Mouse (Mus musculus) cerebellum, postnatal 36 days (tissue): Measurements from ENCODE around the gene Gm20388.
A peak's percentile ranks its signal among the peaks of the same experiment; 100 is the strongest.

Experiments used
- DNase-seq, 2 experiments: peaks; one replicate each; pipeline ENCODE4 v3.0.0; 2021 to 2022; ENCODE audit warnings: mixed read lengths in 2 of 2

Gene Gm20388

DNA sequence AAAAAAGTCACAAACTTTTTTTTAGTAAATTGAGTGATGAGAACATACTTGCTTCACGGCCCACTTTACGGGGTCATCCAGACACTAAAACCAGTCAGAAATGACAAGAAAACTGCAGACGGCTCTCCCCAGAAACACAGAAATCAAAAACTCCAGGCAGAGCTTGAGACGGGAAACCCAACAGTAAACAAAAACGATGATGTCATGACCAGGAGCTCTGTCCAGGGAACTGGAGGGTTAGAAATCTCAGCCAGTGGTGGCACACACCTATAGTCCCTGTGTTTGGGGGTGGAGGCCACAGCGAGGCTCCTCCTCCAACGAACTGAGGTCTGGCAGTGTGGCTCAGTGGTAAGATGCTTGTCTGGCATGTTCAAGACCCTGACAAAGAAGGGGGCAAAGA lies 1291.0 kb downstream of the Gm20388 start:
- no peak for DNase-seq

DNA sequence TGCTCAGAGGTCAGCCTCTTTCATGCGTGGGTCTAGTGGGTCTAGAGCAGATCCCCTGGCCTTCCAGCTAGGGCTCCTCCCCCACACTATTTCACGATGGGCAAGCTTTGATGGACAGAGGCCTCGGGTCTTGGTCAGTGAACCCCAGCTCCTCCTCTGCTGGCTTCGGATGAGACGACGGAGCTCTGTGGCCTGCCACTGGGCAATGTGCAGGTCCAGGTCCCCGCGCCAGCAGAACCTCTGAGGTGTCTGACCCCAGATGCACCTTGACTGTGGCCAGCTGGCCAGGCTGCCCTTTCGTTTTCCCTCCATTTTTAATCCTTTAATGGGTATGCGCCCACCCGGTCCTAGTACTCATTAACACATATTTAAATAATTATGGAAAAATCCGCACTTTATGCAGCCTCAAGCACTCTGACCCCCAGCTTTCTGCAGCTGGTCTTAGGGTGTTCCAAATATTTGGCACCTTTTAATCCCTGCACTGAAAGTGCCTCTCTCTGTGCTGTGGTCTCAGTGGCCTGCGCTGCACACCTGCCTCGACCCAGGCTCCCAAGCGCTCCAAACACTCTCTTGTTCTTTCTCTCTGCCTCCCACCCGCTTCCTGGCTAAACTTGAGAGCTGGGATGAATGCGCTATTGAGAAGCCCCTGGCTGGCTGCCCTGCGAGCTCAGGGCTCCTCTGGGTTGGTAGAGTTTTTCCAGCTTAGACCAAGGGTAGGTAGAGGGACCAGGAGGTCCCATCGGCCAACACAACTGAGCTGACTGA lies 1293.2 kb downstream of the Gm20388 start:
- peak in 1 of 2 experiments; percentile 15 for DNase-seq

- DNase-seq, result no peak
These were observed 1296.5 kb downstream of the Gm20388 start for GRCm38 (mm10) chr8:121207171-121207570.

DNA sequence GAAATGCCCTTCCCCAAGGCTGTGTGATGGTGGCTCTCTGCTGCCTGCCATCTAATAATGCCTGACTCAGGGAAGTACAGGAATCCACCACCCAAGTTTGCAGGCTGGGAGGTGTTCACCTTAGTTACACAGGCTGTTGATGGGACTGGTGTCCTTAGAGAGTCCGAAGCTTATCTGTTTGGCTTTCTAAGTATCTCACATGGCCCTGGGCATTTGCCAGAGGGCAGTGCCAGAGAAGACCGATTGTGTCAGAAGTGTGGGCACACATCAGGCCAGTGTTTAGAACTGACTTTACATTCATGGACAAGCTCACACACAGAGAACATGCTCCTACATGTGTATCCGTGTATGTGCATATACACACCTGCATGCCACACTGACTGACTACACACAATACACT lies 1300.0 kb downstream of the Gm20388 start:
- DNase-seq, result no peak

GRCm38 (mm10) chr8:121213236-121213635 lies 1302.6 kb downstream of the Gm20388 start:
- no peak for DNase-seq

DNA sequence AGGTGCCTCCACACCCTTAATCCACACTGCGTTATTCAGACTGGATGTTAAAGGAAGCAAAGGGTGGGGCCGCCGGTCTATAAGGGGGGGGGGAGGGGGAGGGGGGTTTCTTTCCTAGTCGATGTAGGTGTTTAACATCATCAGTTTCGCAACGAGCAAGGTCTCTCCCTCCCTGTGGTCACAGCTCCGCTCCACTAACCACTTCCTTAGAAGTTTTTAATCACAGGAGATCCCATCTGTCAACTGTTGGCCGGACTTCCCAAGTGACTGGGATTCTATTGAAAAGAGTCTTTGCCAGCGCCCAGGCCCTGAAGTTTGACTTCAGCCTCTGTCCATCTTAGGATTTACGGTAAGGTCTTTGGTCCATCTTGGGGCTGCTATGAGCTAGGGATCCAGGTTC lies 1303.0 kb downstream of the Gm20388 start:
- no peak for DNase-seq

DNA sequence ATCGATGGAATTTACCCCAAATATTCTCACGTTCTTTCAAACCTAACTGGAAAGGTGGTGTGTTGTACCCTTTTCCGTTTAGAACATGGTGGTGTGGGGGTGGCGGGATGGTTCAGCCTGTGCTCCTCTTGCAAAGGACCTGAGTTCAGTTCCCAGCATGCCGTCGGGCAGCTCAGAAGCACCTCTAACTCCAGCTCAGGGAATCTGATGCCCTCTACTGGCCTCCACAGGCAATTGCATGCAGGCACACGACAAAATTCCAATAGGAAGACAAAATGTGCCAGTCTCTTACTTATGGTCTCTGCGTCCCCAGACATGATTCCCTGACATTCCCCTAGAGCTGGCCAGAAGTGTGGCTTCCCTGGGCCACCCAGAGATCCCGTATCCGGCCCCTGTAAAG lies 1304.3 kb downstream of the Gm20388 start:
- no peak for DNase-seq

- DNase-seq, result no peak
These were observed 1305.9 kb downstream of the Gm20388 start for GRCm38 (mm10) chr8:121216441-121216949.

DNA sequence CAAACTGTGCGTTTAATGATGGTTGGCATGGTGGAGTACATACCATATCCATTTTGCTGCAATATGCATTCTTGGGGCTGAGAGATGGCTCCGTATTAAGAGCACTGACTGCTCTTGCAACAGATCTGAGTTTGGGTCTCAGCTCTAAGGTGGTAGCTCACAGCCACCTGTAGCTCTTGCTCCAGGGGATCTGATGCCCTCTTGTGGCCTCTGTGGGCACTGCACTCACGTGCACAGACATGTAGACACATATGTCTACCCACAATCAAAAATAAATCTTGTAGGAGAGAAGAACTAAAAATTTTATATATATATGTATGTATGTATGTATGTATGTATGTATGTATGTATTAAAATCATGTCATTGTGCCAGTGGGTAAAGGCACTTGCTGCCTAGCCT lies 1307.8 kb downstream of the Gm20388 start:
- DNase-seq, result peak in 1 of 2 experiments; percentile 11

DNA sequence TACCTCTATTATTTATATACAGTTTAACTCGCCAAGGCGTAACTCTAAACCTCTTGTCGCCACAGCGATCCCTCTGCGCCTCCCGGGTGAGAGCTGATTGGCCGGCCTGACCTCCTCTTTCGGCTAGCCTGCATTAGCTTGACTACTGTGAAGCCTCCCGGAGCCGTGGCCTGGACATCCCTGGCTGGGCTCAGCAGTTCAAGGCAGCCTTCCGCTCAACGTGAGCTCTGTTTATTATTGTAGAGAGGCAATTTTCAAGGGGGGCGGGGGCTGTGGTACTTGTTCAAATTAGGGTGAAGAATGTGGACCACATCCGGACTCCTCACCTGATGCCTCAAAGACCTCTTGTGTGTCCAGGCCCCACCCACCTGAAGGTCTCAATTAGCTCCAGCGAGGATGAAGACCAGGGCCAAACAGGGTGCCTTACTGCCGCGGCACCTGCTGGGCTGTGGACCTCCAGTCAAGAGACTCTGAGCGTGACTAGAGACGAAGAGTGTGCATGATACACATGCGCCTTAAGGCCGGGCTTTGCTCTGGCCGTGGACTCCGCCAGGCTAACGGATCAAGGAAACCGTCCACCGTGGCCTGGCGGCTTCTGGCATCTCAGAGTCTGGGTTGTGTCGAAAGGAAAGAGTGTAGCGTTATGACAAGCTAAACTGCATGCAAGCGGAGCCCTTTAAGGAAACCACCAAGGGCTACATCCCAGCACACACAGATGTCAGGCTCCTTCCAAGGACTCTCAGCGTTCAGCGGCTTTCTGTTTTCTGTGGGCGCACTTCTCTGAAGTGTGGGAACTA lies 1309.7 kb downstream of the Gm20388 start:
- no peak for DNase-seq

- no peak for DNase-seq
These were observed 1314.1 kb downstream of the Gm20388 start for GRCm38 (mm10) chr8:121224709-121225108.

DNA sequence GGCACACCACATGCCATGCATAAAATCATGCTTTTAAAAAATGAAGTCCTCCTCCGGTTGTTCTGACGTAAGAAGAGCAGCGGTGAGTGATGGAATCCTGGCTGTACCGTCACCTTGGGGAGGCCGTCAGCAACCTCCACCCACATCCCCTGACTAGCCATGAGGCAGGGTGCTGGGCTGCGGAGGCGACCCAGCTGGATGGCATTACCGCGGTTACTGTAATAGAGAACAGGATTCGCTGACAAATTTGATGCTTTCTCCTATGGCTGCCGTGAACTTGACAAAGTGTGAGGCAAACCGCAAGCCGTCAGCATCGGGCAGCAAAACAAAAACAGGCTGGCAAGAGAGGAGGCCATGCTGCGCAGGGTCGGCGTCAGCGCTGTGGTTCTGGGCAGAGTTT lies 1317.1 kb downstream of the Gm20388 start:
- no peak for DNase-seq

DNA sequence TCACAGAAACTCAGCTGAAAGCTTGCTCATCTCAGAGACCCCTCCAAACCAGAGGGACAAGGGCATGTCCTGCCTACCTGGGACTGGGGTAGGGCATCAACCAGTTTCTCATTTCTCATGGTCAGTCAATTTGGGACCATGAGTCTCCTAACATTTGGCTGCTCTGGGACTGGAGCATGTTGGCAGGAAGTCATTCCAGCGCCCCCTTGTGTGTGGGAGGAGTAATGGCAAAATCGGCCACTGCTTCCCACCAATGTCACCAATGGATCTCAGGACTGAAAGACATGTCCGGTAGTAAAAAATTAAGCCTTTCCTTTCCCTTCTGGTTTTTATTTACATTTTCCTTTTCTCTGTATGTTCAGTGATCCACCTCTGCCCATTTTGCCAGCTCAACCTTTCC lies 1318.3 kb downstream of the Gm20388 start:
- no peak for DNase-seq

GRCm38 (mm10) chr8:121229550-121229949 lies 1318.9 kb downstream of the Gm20388 start:
- no peak for DNase-seq

DNA sequence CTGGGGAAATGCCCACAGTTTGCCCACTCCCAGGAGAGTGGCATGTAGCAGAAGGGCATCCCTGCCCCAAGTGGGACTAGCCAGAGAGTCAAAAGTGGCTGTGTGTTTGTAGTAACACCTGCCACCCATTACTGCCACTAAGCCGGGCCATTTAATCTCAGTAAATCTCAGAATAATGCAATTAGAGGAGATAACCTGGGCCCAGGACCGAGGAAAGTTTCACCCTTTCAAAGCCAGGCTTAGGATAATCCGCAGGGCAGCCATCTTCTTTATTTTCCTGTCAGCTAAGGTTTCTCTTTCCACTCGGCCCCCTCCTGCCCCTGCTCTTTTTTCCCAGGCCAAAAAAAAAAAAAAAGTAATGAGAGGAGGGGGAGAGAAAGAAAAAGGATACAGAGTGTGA lies 1322.6 kb downstream of the Gm20388 start:
- DNase-seq, result no peak

- no peak for DNase-seq
These were observed 1324.3 kb downstream of the Gm20388 start for GRCm38 (mm10) chr8:121234915-121235314.

DNA sequence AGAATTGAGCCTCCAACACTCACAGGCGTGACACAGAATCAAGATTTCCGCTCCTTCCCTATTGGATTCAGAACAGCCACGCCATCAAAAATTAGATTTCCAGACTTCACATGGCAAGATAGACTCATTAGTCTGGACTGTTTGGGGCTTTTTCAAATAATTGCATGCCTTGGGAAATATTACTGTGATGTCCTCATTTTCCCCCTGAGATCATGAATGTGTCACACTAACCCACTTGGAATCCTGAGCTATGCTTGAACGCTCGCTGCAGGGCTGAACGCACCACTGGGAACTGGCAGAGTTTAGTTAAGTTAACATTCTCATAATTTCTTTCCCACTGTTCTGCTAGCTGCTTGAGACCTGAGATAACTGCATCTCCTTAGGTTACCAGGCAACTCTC lies 1329.0 kb downstream of the Gm20388 start:
- no peak for DNase-seq

DNA sequence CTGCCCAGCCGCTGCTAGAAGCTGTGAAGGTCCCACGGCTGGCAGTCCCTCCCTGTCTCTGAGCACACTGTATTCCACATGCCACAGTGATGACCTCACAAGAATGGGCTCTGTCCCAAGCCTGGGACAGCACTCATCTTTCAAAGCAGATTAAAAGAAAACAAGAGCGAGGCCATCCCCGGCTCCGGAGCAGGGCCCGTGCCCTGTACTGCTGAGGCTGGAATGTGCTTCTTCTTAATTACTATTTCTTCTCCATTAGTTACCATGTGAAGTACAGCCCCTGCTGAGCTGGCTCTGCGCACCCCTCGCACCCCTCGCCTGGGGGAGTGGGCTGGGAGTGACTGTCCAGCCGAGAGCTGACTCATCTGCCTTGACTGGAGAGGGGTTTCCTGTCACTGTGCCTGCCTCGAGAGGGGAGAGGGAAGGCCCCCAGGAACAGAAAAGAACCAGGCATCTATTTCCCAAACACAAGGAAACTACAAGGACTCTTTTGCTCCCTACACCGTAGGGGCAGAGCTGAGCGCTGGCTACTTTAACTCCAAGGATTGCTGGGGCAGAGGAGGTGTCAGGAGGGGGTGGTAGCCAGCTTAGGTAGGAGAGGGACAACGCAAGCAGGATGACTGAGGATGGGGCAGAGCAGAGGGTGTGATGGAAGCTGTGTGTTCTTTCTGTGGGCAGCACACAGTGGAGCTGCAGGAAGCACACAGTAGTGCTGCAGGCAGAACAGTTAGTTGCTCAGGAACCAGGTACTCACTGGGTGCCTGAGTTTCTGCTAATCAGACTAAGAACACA lies 1331.3 kb downstream of the Gm20388 start:
- no peak for DNase-seq

GRCm38 (mm10) chr8:121242671-121243070 lies 1332.0 kb downstream of the Gm20388 start:
- no peak for DNase-seq

GRCm38 (mm10) chr8:121248823-121249222 lies 1338.2 kb downstream of the Gm20388 start:
- DNase-seq, result no peak

DNA sequence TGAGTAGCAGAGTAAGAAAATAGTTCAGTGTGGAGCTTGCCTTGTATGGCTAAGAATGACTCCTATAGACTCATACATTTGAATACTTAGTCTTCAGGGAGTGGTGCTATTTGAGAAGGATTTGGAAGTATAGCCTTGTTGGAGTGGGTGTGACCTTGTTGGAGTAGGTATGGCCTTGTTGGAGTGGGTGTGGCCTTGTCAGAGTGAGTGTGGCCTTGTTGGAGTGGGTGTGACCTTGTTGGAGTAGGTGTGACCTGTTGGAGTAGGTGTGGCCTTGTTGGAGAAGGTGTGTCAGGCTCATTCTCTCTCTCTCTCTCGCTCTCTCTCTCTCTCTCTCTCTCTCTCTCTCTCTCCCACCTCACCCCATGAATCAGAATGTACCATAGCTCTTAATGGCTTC lies 1338.8 kb downstream of the Gm20388 start:
- no peak for DNase-seq

DNA sequence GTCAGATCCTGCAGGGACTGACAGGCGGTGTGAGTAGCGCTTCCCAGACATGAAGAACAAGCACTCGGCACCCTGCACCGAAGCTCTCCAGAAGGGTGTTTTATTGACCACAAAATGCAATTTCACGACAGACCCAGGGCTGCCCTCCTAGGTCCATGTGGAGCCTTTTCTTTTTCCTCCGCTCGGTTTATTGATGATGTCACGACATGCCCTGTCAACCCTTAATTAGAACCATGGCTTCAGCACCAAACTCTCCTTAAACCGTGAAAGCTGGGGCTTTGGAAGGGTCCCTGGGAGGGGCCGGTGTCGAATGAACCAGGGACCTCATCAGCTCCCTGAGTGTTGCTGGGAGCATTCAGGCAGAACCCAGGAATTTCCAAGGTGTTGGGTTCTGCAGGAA lies 1340.4 kb downstream of the Gm20388 start:
- no peak for DNase-seq

GRCm38 (mm10) chr8:121255727-121256265 lies 1345.2 kb downstream of the Gm20388 start:
- DNase-seq, result no peak
